Mouse (Mus musculus) lung, postnatal 0 days (tissue): ENCODE measurements around the gene Arhgap30.

Experiments used
- CTCF ChIP-seq: IDR thresholded peaks from 2 replicates; pipeline ENCODE4 v1.5.1; 2016; ENCODE audit warnings: antibody characterized with exemption, mild to moderate bottlenecking
- EP300 ChIP-seq: IDR thresholded peaks from 2 replicates; pipeline ENCODE4 v1.6.1; 2016; ENCODE audit warnings: antibody characterized with exemption, mild to moderate bottlenecking, control low read depth

- no peak for TF ChIP-seq CTCF
- no peak; the same call in 1 of the 2 replicates for TF ChIP-seq EP300
Measured at GRCm38 (mm10) chr1:171442413-171442760, 53.6 kb downstream of the Arhgap30 start.
